Mouse (Mus musculus): ENCODE measurements around the gene Tmub1.

Gene Tmub1

GRCm38 (mm10) chr5:24453985-24454303, 6.3 kb upstream of the Tmub1 start:
- DNase-seq (ENCODE audit: low spot score), result no peak

- peak; percentile 58 for DNase-seq (ENCODE audit: low spot score)
Observed at GRCm38 (mm10) chr5:24453283-24453984, 5.8 kb upstream of the Tmub1 start.

GRCm38 (mm10) chr5:24452691-24453233, 5.1 kb upstream of the Tmub1 start:
- peak; percentile 45 for DNase-seq (ENCODE audit: low spot score)

DNA sequence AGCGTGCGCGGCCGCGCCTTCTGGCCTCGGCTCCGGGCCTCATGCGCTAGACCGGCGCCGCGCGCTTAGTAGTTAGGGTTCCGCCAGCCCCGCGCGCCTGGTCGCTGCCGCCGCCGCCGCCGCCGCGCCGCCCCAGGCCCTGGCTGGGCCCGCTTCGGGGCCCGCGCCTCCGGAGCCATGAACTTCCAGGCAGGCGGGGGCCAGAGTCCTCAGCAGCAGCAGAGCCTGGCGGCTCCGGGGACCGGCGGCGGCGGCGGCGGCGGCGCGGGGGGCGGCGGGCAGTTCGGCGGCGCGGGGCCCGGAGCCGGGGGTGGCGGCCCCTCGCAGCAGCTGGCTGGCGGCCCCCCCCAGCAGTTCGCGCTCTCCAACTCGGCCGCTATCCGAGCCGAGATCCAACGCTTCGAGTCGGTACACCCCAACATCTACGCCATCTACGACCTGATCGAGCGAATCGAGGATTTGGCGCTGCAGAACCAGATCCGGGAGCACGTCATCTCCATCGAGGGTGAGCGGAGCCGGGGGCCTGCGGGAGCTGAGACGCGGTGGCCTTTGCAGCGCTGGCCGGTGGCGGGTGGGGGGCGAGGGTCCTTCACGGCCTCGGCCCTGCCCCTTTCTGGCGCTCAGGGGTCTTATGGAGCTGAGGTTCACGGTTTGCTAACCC, 4.5 kb upstream of the Tmub1 start, which contains the start of gene Agap3:
Agap3 (plus strand) TSS at position 148 of the 661 bp plus-strand sequence.
- no peak for DNase-seq (ENCODE audit: low spot score)

- peak; percentile 88 for DNase-seq (ENCODE audit: low spot score)
Observed at GRCm38 (mm10) chr5:24451264-24452029, 3.8 kb upstream of the Tmub1 start.

GRCm38 (mm10) chr5:24446630-24447029, 1.0 kb downstream of the Tmub1 start:
- DNase-seq (ENCODE audit: low spot score), result no peak

GRCm38 (mm10) chr5:24445428-24446080, 2.1 kb downstream of the Tmub1 start:
- no peak for DNase-seq (ENCODE audit: low spot score)

GRCm38 (mm10) chr5:24444746-24445427, 2.8 kb downstream of the Tmub1 start, which contains the start of gene Fastk:
TSS of gene Fastk (minus strand) at chr5:24445287.
- DNase-seq (ENCODE audit: low spot score), result peak; percentile 97

DNA sequence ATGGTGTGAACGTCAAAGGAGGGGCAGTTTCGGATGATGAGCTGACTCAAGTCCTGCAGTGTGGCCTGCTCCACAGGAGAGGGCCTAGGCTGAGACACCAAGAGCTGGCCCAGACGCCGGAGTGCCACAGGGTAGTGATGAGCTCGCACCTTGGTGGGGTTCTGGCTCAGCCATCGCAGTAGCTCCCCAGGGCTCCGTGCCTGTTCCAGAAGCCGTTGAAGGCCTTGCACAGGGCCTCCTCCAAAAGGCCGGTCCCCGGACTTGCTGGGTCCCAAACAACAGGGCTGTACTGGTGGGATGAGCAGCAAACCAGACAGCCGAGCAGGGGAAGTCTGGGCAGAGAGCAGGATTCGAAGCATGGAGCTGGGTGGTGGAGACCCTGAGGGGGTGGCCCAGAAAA, 3.7 kb downstream of the Tmub1 start:
- no peak for DNase-seq (ENCODE audit: low spot score)

GRCm38 (mm10) chr5:24443204-24443603, 4.5 kb downstream of the Tmub1 start:
- DNase-seq (ENCODE audit: low spot score), result no peak

DNA sequence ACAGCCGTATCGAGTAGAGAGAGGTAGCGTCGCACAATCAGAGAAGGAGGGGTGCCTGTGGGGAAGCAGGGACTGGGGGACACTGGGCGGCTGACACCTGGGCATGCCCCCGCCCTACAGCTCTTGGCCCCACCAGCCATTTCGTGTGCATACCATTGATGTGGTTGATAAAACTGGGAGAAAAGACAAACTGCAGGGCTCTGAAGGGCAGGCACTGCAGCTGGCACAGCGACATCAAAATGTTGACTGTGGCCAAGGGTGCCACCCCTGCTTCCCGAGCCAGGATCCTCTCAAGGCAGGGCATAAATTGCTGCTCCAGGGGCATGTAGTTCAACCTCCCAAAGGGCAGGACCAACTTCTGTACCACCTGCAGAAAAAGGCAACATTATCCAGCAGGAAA, 5.6 kb downstream of the Tmub1 start:
- no peak for DNase-seq (ENCODE audit: low spot score)

GRCm38 (mm10) chr5:24441187-24441586, 6.5 kb downstream of the Tmub1 start:
- DNase-seq (ENCODE audit: low spot score), result no peak

- DNase-seq (ENCODE audit: low spot score), result no peak
Observed at GRCm38 (mm10) chr5:24433993-24434392, 13.7 kb downstream of the Tmub1 start.

- no peak for DNase-seq (ENCODE audit: low spot score)
Observed at GRCm38 (mm10) chr5:24428596-24428995, 19.1 kb downstream of the Tmub1 start.

DNA sequence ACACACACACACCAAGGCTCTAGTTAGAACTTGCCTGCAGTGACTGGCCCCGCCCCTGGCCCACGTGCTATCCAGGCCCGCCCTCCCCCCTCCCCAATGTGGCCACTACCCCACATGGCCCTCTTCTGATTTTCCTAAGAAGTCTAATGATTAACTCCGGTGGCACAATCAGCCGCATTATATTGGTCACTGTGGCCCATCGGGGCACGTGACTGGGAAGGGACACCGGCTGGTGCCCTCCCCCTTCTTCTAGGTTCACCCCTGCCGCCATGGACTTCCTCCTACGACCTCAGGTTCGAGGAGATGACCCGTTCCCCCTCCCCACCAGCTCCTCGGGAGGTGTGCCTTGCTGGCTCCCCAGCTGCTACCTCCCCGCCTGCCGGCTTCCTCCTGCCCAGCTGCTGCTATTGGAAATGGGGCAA, 19.7 kb downstream of the Tmub1 start:
- peak; percentile 59 for DNase-seq (ENCODE audit: low spot score)

GRCm38 (mm10) chr5:24427285-24427633, 20.4 kb downstream of the Tmub1 start:
- no peak for DNase-seq (ENCODE audit: low spot score)

- DNase-seq (ENCODE audit: low spot score), result no peak
Observed at GRCm38 (mm10) chr5:24426556-24427284, 20.9 kb downstream of the Tmub1 start.

DNA sequence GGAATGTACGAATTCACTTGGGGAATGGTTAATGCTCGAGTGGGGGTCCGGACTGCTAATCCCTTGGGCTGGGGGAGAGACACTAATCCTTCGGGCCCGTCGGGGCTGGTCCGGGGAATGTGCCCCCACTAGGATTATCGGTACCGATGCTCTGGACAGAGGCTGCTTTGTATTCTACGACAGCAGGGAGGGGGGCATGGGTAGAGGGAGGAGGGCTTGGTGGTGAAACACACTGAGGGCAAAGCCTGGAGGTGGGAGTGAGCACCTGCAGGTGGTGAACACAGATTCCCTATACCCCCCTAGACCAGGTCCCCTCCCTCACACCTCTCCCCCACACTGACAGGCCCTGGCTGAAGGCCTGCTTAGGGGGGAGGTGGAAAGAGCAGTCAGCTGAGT, 21.6 kb downstream of the Tmub1 start:
- DNase-seq (ENCODE audit: low spot score), result peak; percentile 26

GRCm38 (mm10) chr5:24425421-24426036, 22.1 kb downstream of the Tmub1 start:
- peak; percentile 75 for DNase-seq (ENCODE audit: low spot score)

DNA sequence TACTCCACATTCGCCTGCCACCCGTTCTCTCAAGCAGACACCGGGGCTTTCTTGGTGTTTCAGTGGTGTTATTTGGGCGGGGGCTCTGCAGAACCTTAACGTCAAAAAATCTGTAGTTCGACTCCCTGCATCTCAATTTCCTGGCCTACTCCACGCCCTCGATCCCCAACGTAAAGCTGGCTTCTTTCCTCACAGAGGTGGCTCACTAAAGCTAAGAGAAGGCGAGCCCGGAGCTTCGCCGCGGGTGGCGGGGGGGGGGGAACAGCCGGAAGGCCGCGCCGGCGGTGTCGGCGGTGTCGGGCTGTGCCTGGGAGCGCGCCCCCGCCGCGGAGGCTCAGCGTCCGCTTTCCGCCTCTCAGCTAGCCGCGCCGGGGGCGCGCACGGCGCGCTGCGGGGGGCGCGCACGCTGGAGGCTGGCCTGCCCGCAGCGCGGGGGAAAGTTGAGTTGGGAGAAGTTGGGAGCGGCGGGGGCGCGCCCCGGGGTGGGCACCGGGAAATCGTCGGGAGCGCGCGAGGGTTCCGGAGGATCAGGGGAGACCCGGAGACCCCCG, 22.7 kb downstream of the Tmub1 start:
- peak; percentile 91 for DNase-seq (ENCODE audit: low spot score)
